Mouse (Mus musculus) E14TG2a.4 (cell line): ENCODE data around the gene Gm1043.

Experiments
- CTCF ChIP-seq: conservative IDR thresholded peaks from 2 replicates; pipeline ENCODE4 v1.5.1; 2014; ENCODE audit warnings: low read length
- NANOG ChIP-seq: IDR thresholded peaks from 2 replicates; pipeline ENCODE4 v1.6.1; 2014; ENCODE audit warnings: borderline replicate concordance, low read length, mixed read lengths
- POU5F1 ChIP-seq: IDR thresholded peaks from 2 replicates; pipeline ENCODE4 v1.6.1; 2014; ENCODE audit warnings: low read length, borderline replicate concordance

GRCm38 (mm10) chr5:37196196-37196595, 111.0 kb downstream of the Gm1043 start:
- TF ChIP-seq CTCF (no peak), NANOG (no peak), POU5F1 (no peak)
